Mouse (Mus musculus) mouse trophoblast stem cell (cell line): ENCODE data around the gene Dnmt3c.

ENCODE experiments used
- in situ Hi-C, 2 experiments: fragments of 300-500 bp; cut with MseI, MboI; formaldehyde crosslinking; loops; 2 replicates in 1 of 2; 3 replicates in 1 of 2; pipeline ENCODE4 v1.15.1; 2025

Gene Dnmt3c

DNA sequence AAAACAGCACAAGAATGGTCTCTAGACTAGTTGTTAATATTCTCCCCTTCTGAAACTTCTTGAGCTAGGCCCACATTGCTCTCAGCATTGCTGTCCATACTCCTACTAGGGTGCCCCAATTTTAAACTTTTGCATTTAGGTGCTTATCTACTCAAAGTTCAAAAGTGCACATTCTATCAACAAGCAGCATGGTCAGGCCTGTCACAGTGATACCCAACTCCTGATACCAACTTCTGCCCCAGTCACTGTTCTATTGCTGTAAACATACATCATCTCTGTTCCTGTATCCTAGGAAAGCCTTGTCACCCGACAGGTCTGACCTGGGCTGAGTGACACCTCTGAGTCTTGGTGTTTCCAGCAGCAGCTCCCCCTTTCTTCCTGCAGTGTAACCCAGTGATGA is 26.6 kb downstream of the Dnmt3c start:
- in situ Hi-C loops, result no loop called here

GRCm38 (mm10) chr2:153724424-153724823 is 28.0 kb downstream of the Dnmt3c start:
- in situ Hi-C loops, result no loop called here

GRCm38 (mm10) chr2:153724871-153725270 is 28.4 kb downstream of the Dnmt3c start:
- in situ Hi-C loops, result no loop called here

GRCm38 (mm10) chr2:153725291-153725690 is 28.8 kb downstream of the Dnmt3c start:
- in situ Hi-C loops, result no loop called here

GRCm38 (mm10) chr2:153734033-153734432 is 37.6 kb downstream of the Dnmt3c start:
- in situ Hi-C loops, result no loop called here

DNA sequence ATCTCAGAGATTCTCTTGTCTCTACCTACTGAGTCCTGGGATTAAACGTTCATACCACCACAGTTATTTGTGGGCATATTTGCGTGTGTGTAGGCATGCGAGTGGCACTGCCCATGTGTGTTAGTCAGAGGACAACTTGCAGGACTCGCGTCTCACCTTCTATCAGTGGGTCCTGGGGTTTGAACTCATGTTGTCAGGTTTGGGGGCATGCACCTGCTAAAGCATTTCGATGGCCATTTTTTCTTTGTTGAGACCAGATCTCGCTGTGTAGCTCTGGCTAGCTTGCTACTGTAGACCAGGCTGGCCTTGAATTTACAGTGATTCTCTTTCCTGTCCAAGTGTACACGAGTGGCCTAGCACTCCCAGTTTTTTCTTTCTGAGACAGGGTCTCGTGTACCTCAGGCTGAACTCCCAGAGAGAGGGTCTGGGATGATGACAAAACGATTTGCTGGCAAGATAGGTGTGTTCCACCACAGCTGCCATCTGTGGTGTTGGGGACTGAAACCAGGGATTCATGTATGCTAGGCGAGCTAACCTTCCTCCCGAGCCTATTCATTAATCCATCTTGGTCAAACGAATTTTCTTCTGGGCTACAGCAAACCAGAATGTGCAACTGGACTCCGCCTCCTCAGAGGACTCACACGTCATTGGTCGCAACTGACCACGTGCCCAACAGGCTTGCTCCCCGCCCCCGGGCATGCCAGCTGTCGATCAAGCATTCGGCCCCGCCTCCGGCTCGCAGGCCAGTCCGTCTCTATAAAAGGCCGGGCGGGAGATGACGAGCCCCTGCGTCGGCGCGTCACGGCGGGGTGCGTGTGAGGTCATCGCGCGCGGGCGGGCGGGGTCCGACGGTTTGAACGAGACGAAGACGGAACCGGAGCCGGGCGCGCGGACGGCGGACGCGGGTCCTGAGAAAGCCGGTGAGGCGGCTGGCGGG is 44.3 kb downstream of the Dnmt3c start, which contains the start of gene Mapre1:
Gene Mapre1 (plus strand): TSS at position 775 of the 937 bp plus-strand sequence.
- in situ Hi-C loops, result no loop called here

GRCm38 (mm10) chr2:153741437-153742065 is 45.1 kb downstream of the Dnmt3c start:
- in situ Hi-C loops, result no loop called here

DNA sequence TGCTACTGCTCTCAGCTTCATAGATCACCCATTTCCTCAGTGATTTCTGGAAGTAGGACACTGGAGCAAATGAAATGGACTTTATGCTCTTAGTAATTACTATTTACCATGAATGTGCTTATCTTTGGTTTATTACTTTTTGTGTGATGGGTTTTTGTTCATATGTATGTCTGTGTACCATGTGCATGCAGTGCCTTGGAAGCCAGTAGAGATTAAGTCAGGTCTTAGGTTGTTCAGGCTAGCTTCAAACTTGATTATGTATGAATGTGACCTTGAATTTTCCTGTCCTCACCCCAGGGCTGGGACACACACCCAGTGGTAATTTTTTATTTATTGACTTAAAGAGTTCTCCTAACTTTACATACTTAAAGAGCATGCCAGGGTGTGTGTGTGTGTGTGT is 51.5 kb downstream of the Dnmt3c start:
- in situ Hi-C loops, result no loop called here

- in situ Hi-C loops, result no loop called here
Observed at GRCm38 (mm10) chr2:153750363-153750762, 53.9 kb downstream of the Dnmt3c start.

GRCm38 (mm10) chr2:153762121-153762520 is 65.7 kb downstream of the Dnmt3c start:
- in situ Hi-C loops, result no loop called here

DNA sequence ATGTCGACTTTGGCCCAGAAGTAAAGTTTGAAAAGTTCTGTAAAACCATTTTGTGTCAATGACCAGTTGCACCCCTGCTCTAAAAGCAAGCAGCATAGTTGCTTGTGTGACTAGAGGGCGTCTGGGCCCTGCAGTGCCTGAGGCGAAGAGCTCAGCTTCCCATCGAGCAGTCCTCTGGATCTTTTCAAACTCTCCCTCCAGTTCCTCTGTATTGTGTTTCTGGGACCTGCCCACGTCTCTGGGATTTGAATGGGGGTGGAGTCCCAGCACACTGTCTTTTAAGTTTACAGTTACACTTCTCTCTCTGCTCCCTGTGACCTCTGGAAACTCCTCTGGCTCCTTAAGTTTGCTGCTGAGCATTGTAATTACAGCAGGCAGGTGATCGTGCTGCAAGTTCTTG is 71.0 kb downstream of the Dnmt3c start:
- in situ Hi-C loops, result no loop called here

DNA sequence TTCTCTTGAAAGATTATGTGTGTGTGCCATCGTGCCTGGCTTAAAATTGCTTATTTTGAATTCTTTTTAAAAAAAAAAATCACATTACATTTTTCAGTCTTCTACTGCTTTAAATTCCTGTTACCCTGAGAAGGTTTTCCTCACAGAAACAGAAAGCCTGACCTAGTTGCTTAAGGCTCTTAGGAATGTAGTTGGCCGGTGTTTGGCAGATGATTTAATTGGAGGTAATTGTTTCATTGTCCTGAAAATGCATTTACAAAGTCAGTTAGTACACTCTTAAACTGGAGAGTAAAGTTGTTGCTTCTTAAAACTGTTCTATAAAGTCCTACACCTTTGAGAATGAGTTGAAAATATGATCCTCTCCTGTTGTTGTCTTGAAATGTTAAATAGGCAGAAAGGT is 72.4 kb downstream of the Dnmt3c start:
- in situ Hi-C loops, result no loop called here

GRCm38 (mm10) chr2:153772950-153773349 is 76.5 kb downstream of the Dnmt3c start:
- in situ Hi-C loops, result no loop called here

DNA sequence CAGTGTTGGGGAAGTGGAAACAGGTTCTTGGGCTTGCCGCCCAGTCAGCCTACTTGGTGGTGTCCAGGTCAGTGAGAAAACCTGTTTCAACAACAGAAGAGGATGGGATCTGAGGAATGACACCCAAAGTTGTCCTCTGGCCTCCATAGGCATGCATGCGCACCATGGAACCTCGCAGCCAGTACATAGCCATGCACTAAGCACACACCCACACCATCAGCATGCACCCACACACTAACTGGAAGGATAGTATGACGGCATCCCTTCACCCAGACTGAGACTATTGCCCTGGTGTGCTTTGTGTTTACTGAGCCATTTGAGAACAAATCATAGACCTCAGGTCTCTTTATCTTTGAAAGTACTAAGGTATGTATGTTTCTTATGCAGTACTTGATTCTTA is 79.0 kb downstream of the Dnmt3c start:
- in situ Hi-C loops, result no loop called here

DNA sequence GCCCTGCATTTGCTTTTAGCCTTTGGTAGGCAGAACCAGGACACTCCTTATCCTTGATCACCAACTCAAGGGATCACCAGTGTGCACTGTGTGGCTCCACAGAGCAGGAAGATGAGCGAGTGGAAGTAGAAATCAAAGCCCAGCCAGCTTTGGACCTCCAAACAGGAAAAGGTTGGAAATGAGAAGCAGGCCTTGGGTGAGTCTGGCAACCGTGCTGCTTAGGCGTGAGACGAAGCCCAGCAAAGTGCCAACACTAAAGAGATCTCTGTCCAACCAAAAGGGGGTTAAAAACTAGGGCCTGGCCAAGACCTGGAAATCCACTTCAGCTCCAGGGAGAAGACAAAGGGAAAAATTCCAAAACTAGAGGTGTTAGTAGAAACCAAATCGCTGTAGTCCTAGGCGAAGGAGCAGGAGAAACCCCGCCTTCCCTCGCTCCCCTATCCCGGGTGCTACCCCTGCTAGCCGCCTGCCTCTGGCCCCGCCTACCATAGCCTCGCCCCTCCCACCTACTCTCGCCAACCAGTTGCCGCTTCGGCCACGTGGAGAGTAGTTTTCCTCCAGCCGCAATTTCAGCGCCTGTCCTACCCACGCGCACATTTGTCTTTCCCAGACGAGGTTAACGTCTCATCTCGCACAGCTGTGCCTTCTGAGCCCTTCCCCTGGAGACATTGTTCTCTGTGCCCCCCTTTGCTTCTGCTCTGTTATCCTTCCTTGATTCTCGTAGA is 82.3 kb downstream of the Dnmt3c start:
- in situ Hi-C loops, result no loop called here
